Mouse (Mus musculus): ENCODE results near the gene Olfr640.

Gene Olfr640

DNA sequence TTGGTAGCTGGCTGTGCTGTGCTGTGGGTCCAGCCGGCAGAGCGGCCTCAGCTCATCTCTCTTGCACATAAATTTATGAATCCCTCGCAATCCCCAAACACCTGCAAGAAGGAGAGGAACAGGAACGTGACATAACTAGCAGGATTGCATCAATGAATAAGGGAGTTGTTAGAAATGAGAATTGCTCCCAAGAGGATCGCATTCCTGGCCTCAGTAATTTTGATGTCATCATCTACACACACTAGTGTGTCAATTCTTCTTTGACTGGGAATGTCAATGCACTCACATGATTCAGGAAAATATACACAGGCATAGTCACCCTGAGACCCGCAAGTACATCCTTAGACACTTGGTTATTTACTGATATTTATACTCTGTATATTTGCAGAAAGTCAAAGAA, at the start of gene Olfr640:
Gene Olfr640 (minus strand): TSS at position 101 of the 400 bp plus-strand sequence.
- in situ Hi-C loops (cut with MboI, MseI): no loop called here

DNA sequence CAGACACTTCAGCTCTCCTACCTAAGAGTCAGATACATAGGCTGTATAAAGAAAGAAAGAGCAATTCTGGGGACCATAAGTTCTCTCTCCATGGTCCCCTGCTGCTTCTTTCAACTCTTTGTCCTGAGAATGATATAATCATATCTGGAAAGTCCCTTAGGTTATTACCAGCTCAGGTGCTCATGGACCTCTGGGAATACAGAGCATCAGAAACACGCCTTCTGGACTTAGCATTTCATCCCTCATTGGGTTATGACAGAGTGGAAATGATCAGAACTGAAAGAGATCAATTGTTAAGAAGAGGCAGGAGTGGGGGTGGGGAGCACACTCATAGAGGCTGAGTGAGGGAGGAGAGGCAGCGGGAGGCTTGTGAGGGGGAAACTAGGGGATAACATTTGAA, 46.4 kb upstream of the Olfr640 start, which contains the start of gene Olfr644:
Gene Olfr644 (minus strand): TSS at position 101 of the 400 bp plus-strand sequence.
- in situ Hi-C loops (cut with MboI, MseI): no loop called here

DNA sequence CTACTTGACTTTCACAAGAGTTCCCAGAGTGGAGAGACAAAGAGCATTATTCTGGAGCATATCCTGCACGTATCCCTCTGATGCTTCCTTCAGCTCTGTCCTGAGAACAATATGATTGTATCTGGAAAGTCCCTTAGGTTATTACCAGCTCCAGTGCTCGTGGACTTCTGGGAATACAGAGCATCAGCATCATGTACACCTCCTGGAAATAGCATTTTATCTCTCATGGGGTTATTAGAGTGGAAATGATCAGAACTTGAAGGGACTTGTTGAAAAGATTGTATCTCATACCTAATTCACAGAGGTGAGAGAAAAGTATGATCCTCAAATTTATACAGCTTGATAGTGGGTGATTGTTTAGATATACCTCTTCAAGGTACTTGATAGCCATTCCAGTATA, 36.0 kb upstream of the Olfr640 start, which contains the start of gene 4930516K23Rik:
Gene 4930516K23Rik (minus strand): TSS at position 101 of the 400 bp plus-strand sequence.
- in situ Hi-C loops (cut with MboI, MseI): no loop called here

DNA sequence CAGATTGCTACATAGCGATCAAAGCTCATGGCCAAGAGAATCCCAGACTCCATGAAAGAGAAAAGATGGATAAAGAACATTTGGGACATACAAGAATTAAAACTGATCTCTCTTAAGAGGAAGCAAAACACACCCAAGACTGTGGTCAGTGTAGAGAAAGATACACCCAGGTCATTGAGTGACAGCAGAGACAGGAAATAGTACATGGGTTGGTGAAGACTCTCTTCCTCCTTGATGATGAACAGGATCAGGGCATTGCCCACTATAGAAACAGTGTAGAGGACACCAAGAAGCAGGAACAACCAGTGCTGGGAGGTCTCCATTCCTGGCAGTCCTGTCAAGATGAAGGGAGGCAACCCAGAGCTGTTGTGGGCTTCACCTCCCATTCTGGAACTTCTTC, 33.8 kb upstream of the Olfr640 start:
- in situ Hi-C loops (cut with MboI, MseI): no loop called here

DNA sequence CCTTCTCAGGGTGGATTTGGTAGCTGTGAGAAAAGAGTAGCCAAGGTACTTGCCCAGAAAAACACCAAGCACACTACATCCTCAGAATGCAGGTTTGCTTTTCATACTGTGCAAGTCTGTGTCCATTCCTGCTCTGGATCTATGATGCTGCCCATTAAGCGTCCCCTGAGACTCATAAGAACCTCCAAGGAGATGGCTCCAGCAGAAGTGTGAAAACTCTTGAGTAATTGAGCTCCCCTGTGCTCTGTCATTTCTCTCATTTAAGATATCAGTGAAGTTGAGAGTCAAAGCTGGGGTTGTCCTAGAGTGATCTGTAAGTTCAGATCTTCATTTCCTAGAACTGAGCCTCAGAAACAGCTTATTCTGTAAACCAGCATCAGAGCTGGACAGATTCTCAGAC, 27.2 kb upstream of the Olfr640 start, which contains the start of gene Olfr642:
Gene Olfr642 (minus strand): TSS at position 101 of the 400 bp plus-strand sequence.
- in situ Hi-C loops (cut with MboI, MseI): no loop called here

DNA sequence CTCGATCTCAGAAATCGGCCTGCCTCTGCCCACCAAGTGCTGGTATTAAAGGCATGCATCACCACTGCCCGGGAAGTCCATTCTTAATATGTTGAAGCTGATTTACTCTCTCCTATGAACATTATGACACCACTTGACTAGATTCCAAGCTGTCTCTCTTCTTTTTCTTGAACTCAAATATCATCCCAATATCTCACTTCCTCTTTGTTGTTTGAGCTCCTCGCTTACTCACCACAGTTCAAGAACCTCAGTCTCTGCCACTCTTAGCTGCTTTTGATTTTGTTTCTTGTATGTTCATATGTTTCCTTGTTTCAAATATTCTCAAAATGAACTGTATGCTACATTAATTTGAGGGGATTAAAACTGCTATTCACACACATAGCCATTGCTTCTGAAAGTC, 25.4 kb upstream of the Olfr640 start:
- in situ Hi-C loops (cut with MboI, MseI): no loop called here

DNA sequence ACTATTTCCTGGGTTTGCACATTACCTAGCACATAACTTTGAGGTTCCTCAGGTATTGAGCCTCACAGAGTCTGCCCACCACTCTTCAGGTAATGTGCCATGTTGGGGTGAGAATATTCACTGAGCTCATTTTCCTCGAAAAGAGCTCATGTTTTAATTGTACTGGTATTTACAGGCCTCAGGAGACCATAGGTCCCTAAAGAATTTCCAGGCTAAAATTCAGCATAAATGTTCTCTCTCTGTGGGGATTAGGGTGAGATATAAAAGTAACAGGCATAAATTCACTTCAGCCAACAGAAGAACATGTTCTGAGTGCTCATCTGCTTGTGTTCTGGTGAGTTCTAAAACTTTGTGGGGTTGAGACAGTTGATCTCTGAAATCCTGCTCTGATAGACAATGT, 9.8 kb upstream of the Olfr640 start, which contains the start of gene Olfr641:
Gene Olfr641 (plus strand): TSS at position 301 of the 400 bp plus-strand sequence.
- in situ Hi-C loops (cut with MboI, MseI): no loop called here

DNA sequence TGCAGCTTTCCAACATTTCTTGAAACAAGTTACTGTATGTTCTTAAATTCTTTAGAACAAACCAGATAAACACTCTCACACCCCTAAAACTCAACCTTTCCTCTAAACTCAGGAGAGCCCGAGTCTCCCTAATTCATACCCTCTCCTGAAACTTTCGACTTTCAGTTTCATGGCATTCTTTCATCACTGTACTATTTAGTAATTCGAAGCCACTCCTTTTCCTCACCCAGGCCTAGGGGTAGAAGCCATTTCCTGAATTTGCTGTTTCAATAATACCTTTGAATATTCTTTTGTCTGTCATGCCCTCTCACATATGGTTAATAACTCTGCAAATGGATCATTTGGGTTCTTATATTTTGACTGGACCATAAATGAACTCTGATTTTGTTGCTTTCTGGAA, 1.6 kb upstream of the Olfr640 start:
- in situ Hi-C loops (cut with MboI, MseI): no loop called here

DNA sequence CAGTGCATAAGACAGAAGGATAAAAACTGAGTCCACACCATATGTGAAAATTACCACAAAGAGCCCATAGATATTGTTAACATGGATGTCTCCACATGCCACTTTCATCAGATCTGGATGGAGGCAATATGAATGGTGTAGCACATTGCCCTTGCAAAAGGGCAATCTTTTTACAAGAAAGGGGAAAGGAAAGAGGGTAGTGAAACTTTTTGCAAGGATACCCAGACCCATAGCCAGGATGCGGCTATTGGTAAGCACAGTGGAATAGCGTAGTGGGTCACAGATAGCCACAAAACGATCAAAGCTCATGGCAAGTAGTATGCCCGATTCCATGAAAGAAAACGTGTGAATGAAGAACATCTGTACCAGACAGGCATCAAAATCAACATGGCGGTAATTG, 3.7 kb downstream of the Olfr640 start:
- in situ Hi-C loops (cut with MboI, MseI): no loop called here

DNA sequence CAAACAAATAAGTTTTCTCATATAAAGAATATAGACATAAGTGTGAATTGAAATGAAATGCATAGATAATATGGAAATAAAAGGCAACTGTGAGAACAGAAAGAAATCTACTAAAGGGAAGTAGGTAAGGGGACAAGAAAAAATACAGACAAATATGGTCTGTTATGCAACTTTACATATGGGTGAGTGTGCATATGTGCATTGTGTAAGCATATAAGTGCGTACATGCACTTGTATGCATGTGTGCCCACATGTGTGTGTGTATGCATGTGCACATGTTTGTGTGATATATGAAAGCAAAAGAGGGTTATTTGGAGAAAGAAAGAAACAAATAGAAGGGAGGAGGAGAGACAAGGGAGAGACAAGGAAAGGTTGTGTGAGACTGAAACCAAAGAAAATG, 6.4 kb downstream of the Olfr640 start:
- in situ Hi-C loops (cut with MboI, MseI): no loop called here

DNA sequence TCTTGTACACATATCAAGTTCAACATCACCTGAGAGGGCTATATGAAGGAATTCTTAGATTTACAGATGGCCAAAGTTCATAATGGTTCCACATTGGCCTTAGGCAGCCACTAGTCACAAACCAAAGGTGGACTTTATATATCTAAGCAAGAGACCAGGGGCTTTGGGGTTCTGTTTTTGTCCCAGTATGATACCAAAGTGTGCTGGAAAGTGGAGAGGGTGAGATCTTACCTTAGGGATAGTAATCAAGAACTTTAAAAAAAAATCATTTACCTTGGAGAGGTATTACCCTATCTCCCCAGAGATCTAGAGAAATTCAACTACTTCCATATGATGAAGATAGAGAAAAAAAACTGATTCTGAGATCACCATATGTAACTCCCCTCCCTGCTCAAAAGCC, 8.2 kb downstream of the Olfr640 start, which contains the start of gene Olfr639:
Gene Olfr639 (minus strand): TSS at position 101 of the 400 bp plus-strand sequence.
- in situ Hi-C loops (cut with MboI, MseI): no loop called here

DNA sequence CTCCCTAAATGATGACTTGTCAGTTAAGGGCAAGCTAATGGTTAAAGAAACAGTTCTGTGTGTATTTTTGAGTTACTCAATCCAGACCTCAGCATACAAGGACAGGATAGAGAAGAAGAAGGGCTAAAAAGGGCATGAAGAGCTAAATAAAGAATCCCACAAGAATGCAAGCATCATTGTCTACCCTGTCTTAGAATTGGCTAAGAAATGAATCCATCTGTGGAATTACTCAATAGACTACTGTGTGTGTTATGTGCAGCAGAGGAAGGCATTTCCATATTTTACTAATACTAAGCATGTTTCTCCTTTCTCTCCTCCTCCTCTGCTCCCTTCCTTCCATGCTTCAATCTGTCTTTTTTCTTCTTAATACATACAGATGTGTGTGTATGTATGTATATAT, 26.2 kb downstream of the Olfr640 start:
- in situ Hi-C loops (cut with MboI, MseI): no loop called here

DNA sequence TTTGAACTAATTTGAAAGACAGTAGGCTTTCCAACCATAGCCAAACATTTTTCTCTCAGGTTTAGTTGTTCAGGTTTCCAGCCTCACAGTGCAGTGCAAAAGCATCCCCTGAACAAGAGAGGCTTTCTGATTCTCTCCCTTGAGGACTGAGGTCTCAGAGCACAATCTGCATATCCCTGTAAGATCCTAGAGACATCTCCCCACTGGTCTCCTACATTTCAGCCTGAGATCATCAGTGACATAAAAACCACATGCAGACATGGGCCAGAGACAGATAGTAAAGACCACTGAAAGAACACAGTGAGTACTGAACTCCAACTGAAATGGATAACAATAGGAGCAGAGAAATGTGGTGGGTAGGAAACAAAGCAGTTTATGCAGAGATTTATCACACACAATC, 26.9 kb downstream of the Olfr640 start, which contains the start of gene Olfr638:
Gene Olfr638 (plus strand): TSS at position 301 of the 400 bp plus-strand sequence.
- in situ Hi-C loops (cut with MboI, MseI): no loop called here

DNA sequence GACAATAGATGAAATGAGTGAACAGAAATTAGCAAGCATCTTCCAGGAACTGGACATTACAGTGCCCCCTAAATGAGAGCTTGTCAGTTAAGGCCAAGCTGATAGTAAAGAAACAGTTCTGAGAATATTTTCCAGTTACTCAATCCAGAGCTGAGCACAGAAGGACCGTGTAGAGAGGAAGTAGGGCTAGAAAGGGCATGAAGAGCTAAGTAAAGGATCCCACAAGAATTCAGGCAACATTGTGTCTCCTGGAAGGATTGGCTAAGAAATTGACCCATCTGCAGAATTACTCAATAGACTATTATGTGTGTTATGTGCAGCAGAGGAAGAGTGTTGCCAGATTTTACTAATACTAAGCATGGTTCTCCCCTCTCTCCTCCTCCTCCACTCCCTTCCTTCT, 53.6 kb downstream of the Olfr640 start:
- in situ Hi-C loops (cut with MboI, MseI): no loop called here

DNA sequence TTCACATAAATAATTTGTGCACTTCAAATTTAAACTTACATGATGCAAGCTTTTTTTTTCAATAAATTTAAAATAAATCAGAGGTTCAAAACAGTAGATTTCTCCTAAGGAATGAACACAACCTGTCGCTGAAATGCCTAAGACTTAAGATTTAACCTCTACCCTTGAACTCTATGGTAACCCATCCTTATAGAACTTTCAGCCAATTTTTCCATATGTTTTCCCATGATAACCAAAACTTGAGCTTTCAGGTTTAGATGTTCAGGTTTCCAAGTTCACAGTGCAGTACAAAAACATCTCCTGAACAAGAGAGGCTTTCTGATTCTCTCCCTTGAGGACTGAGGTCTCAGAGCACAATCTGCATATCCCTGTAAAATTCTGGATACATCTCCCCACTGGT, 54.5 kb downstream of the Olfr640 start, which contains the start of gene Olfr635:
Gene Olfr635 (plus strand): TSS at position 301 of the 400 bp plus-strand sequence.
- in situ Hi-C loops (cut with MboI, MseI): no loop called here

Data from regulatory T cell (primary cell).